Mouse (Mus musculus) spleen, adult 2 months (tissue): Measurements from ENCODE around the gene Cdh4.

ENCODE experiments used
- CTCF ChIP-seq: fragments of 200-500 bp; IDR thresholded peaks from 2 replicates; pipeline ENCODE4 v1.5.1; 2011; ENCODE audit warnings: mild to moderate bottlenecking, inconsistent platforms; ENCODE audit not compliant: insufficient read depth, insufficient read length, insufficient replicate concordance; ENCODE audit errors: extremely low read depth
- POLR2A ChIP-seq: fragments of 200-500 bp; IDR thresholded peaks from 2 replicates; pipeline ENCODE4 v1.6.1; 2011; ENCODE audit warnings: low read depth, low read length, inconsistent platforms

DNA sequence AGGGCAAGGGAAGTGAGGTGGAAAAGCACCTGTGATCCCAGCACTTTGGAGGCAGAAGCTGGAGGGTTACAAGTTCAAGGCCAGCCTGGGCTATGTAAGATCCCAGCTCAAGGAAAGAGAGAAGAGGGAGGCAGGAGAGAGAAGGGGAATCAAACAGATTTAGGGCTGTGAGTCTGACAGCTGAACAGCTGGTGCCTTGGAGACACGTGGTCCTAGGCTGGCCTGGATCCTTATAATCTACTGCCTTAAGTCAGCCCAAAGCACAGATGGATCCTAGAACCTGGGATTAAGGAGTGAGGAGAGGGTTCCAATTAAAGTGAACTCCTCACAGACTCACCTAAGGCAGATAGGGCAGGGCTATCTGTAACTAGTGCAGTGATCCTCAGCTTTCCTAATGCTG lies 352.1 kb downstream of the Cdh4 start:
- TF ChIP-seq CTCF: no peak
- TF ChIP-seq POLR2A: no peak
